Mouse (Mus musculus) gastrocnemius, adult 2 months (tissue): ENCODE measurements at regions not wholly inside any gene's neighbourhood (a gene's known extent, or its start where the extent isn't known, plus 50 kb on each side); places are given as distances from the start of the nearest gene placed in this dataset.

Source experiments
- DNase-seq: peaks from one replicate; pipeline ENCODE4 v3.0.0; 2022
- H3K27ac ChIP-seq: fragments of 200-600 bp; 2 replicates; pipeline ENCODE4 v1.8.1; 2022; ENCODE audit warnings: mild to moderate bottlenecking
- H3K4me3 ChIP-seq: fragments of 200-600 bp; 2 replicates; pipeline ENCODE4 v1.8.1; 2022; ENCODE audit warnings: mild to moderate bottlenecking, moderate library complexity
- CTCF ChIP-seq: fragments of 200-600 bp; IDR thresholded peaks from 2 replicates; pipeline ENCODE4 v1.8.1; 2022; ENCODE audit warnings: antibody characterized with exemption, mild to moderate bottlenecking, moderate library complexity
- intact Hi-C: fragments of 180-260 bp; cut with DNase I; formaldehyde crosslinking; loops from one replicate; pipeline ENCODE4 v1.15.1; 2025

DNA sequence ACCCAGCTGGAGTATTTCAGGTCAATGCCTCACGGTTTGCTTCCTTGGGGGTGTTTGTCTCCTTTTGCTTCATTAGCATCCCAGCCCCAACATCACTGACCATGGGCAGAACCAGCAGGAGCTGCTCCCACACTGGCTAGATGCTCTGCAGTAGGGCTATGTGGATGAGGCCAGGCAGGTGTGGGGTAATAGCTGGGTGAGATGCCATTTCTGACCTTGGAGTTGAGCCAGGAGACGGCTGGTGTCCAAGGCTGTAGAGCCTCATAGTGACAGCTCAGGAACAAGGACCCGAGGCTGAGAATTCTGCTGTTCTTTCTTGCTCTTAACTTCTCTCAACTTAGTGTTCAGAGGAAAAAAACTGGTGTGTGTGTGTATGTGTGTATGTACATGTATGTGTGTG, 252.3 kb upstream of the Gm4791 start:
- intact Hi-C loops = no loop called here
- no peak for DNase-seq
- TF ChIP-seq CTCF = no peak
- no peak overlapping the region for H3K27ac ChIP-seq
- H3K4me3 ChIP-seq = no peak overlapping the region

DNA sequence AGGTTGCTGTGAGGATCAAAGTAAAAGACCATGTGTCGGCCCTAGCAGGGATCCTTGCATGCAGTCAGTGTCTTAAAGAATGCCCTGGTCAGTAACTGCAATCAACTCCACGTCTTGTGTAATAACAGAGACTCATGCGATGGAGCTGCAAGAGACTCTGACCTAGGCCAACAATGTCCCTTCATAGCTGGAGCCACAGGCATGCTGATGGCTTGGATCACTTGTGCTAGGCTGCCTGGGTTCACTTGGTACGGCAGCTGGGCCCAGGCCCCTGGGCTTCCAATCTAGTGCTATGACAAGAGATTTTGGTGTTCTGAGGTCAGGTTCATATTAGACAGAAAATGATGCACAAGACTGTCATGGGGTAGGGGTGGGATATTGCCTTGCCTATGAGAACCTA, 258.0 kb upstream of the Gm4791 start:
- H3K27ac ChIP-seq = no peak overlapping the region
- intact Hi-C loops = no loop called here
- no peak overlapping the region for H3K4me3 ChIP-seq
- no peak for TF ChIP-seq CTCF
- DNase-seq = no peak

DNA sequence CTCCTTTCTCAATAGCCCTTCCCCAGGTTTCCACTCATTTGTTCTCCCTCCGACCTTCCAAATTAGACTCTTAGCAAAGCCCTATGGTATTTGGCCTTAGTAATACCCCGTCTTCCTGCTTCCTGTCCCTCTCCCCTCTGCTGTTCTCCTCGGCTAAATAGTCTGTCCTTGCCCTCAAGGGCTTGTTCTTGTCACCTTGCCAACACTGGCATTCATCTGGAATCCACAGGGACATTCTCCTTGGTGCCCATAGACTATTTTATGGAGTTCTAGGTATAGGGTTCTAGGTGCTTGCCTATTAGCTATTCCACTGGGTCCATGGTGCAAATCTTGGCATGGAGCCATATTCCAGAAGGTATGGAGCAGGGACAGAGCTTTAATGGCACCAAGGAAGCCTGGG, 259.2 kb upstream of the Gm4791 start:
- intact Hi-C loops = loop anchor here (10.0 kb wide), 1 partner anchor 75 kb away; no protein-coding TSS in a partner anchor
- TF ChIP-seq CTCF = no peak
- no peak overlapping the region for H3K27ac ChIP-seq

DNA sequence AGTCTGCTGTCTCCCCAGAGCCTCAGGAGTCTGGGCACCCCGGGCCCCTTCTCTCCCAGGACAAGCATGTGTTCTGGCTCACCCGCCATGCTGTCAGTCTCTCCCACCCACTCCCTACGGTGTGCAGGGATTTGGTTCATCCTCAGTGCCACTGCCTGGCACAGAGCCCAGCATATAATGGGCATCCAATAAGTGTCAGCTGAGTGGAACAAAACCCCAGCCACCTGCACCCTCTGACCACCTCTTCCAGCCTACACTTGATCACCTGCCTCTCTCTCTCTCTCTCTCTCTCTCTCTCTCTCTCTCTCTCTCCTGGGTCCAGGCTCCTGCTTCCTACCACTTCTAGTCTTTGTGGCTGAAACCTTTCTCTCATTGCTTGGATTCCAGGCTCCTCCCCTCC, 259.9 kb upstream of the Gm4791 start:
- H3K27ac ChIP-seq = no peak overlapping the region
- no peak for DNase-seq
- H3K4me3 ChIP-seq = no peak overlapping the region
- no peak for TF ChIP-seq CTCF
- intact Hi-C loops = loop anchor here (10.0 kb wide), 1 partner anchor 76 kb away; no protein-coding TSS in a partner anchor

More for the DNA sequence above, 259.2 kb upstream of the Gm4791 start:
- DNase-seq = no peak
- no peak overlapping the region for H3K4me3 ChIP-seq

DNA sequence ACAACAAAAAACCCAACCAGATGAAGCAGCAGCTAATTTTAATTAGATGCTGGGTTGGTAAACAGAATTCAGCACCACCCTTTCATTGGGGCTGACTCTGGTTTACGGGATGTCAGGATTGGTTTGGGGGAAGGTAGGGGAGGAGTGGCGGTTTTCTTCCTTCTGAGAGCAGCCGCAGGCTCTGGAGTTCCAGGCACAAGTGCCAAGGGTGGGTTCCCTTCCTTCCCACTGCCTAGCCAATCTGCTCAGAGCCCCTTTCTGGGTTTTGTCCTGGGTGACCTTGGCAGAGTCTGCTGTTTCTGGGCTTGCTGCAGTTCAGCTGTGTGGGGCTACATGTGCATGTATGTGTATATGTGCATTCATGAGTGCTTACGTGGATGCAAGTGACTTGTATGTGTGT, 260.5 kb upstream of the Gm4791 start:
- DNase-seq = no peak
- no peak for TF ChIP-seq CTCF
- intact Hi-C loops = loop anchor here (10.0 kb wide), 1 partner anchor 77 kb away; no protein-coding TSS in a partner anchor
- H3K27ac ChIP-seq = no peak overlapping the region
- H3K4me3 ChIP-seq = no peak overlapping the region

DNA sequence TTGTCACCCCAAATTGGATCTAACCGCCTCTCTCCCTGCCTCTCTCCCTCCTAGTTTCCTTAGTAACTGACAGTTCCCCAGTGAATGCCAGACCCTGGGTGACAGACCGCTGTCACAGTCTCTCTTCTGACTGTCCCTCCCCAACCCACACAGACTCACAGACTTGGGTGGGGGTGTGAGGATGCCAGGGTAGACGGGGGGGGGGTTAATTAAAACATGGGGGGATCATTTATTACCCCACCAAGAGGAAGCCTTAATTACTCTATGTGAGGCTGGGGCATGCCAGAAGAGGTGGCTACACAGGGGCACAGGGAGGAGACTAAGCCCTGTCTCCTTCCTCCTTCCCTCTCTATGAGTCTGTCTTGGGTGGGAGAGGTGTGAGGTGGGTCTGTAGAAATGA, 261.1 kb upstream of the Gm4791 start:
- no peak for DNase-seq
- no peak overlapping the region for H3K4me3 ChIP-seq
- no peak for TF ChIP-seq CTCF
- H3K27ac ChIP-seq = no peak overlapping the region
- intact Hi-C loops = loop anchor here (10.0 kb wide), 1 partner anchor 77 kb away; no protein-coding TSS in a partner anchor

DNA sequence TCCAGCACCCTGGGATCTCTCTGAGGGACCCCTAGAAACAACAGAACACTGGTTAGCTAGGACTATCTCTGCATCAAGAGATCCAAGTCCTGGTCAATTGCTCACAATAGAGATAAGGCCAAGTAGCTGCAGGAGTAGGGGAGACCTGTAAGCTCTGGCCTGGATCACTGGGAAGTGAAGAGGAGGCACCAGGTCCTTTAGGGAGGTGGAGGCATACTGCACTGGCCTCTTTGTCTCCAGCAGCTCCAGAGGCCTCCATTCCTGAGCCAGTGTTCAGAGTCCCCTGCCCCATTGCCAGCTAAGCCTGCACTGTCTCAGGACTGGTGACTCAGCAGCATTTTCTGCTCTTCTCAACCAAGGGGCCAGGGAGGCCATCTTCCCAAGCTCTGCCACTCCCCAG, 262.3 kb upstream of the Gm4791 start:
- Histone ChIP-seq H3K27ac (no peak overlapping the region), H3K4me3 (no peak overlapping the region)
- no peak for TF ChIP-seq CTCF
- DNase-seq = no peak
- intact Hi-C loops = loop anchor here (10.0 kb wide), 1 partner anchor 79 kb away; no protein-coding TSS in a partner anchor

DNA sequence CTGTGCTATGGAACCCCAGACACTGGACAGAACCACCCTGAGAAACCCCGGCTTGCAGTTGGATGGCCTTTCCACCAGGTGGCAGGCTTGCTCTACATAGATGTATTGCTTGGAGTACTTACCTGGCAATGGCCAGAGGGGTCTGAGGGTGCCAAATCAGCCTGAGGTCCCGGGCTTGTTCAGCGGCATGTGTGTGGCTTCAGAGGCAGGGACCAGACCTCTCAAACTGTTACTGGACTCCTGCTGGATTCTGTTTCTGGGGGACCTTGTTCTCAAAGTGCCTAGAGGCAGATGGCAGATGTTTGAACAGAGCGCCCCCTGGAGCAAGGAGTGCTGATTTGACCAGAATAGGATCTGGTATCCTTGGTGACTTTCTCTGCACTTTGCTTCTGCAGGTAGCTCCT, 262.9 kb upstream of the Gm4791 start:
- Histone ChIP-seq H3K27ac (no peak overlapping the region), H3K4me3 (no peak overlapping the region)
- DNase-seq = peak; percentile 72
- intact Hi-C loops = loop anchor here (2.0 to 10.0 kb wide), 2 partner anchors 79 to 963 kb away; no protein-coding TSS in a partner anchor
- TF ChIP-seq CTCF = peak; percentile 83

DNA sequence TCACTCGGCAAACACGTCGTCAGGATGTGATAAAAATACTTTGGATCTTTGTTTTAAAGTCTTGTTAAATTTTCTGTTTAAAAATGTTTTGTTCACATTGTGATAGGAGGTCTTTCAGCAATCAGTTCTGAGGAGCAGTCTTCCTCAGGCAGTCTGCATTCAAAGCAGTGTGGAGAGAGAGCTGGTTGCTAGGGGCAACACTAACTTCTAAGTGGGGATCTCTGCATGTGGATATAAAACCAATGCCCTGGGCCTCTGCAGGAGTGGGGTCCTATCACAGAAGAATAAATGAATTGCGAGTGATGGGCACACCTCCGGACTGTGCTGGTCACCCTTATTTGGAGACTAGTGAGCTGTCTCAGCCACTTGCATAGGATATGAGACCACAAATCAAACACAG, 270.1 kb upstream of the Gm4791 start:
- TF ChIP-seq CTCF = no peak
- H3K27ac ChIP-seq = no peak overlapping the region
- no peak overlapping the region for H3K4me3 ChIP-seq
- no peak for DNase-seq
- intact Hi-C loops = no loop called here

DNA sequence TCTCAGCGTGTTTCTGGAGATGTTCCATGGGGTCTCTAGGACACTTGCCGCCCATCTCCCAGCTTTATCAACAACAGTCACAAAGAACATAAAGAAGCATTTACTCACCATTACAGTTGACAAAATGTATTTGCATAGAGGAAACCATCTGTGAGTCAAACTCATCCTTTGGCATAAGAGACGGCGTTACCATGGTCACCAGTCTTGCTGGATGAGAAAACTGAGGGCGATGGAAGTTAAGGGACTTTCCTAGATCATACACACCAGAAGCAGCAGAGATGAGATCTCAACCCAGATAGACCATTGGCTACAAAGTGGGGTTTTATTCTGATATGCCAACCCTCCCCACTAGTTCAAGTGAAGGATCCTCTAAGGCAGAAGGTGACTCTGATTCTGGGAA, 274.3 kb upstream of the Gm4791 start:
- no peak for TF ChIP-seq CTCF
- no peak for DNase-seq

DNA sequence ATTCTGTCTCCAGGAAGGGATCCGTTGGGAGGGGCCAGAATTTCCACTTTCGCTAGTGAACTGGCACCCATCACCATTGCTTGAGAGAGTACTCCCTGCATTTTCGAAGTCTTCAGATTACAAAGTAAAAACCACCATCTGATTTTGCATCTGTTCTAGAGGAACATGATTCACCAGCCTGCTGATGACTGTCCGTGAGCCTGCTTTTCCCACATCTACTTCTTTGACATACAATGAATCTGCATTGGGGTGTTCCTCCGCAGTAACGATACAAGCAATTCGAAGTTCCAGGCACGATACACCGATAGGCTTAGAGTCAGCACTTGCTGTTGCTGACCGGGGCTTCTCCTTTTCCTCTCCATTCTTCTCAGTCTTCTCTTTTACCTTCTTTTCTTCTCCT, 285.1 kb upstream of the Gm4791 start:
- TF ChIP-seq CTCF = no peak
- Histone ChIP-seq H3K27ac (no peak overlapping the region), H3K4me3 (no peak overlapping the region)
- DNase-seq = no peak
- intact Hi-C loops = no loop called here

More for the DNA sequence above, 274.3 kb upstream of the Gm4791 start:
- Histone ChIP-seq H3K27ac (no peak overlapping the region), H3K4me3 (no peak overlapping the region)
- intact Hi-C loops = no loop called here

DNA sequence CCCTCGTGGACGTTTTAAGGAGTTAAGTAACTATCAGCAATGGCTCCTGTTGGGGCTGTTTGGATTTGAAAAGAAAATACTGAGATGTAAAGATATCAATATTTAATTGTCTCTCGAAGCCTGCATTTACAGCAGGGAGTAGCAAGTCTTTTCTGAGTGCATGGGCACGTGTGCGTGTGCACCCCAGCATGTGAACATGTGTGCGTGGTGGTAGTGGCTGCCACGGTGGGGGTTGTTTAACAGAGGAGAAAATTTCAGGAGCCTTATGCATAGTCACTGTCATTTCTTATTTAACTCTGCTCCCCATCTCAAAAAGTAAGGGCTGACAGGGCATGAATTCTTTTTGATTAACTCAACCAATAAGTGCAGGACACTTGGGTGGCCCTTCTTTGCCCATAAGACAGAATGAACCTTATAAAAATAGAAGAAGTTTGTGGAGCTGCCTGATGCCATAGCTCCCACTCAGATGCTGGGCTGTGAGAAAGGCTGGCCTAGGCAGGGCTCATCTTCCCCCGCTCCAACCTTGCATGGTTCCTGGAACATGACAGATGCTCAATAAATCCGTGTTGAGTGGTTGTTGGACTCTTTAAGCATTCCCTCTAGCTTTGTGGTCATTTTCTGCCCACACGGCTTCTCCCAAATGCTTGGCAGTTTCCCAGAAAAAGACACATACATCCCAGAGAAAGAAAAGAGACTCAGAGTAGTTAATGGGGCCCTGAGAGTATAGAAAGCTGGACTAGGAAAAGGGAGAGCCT, 294.2 kb upstream of the Gm4791 start:
- Histone ChIP-seq H3K4me3 (no peak overlapping the region), H3K27ac (no peak overlapping the region)
- TF ChIP-seq CTCF = no peak
- intact Hi-C loops = no loop called here
- no peak for DNase-seq

DNA sequence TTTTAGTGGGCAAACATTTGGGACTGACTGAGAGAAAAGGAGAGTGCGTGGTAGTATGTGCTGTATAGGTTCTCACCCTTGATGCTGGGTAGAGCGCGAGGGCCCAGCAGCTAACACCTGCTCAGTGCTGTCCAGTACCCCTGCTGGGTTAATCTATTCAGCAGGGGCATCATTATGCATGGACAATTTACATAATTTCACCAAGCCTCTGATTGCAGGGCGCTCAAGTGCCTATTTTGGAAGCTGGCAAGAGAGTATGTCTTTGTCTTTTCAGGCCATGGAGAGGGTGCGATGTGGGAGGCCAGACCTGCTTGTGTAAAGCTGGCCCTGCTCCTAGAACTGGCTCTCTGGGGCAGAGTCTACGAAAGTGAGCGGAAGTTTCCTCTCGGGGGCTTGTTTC, 294.9 kb upstream of the Gm4791 start:
- H3K27ac ChIP-seq = no peak overlapping the region
- H3K4me3 ChIP-seq = no peak overlapping the region
- TF ChIP-seq CTCF = no peak
- DNase-seq = no peak
- intact Hi-C loops = no loop called here
